Mouse (Mus musculus): Measurements from ENCODE around the gene Pde4a. TPM values are rescaled to one million over a fixed set of nuclear protein-coding genes. Genes with fewer than 3 reads are reported as not detected.
"Not testable (repeated sequence)": the region's sequence is repeated elsewhere in the genome, so short reads cannot be mapped to it uniquely, and the experiment has no call there.

Pde4a gene
- polyA plus RNA-seq, 1 experiment from 2014 or later: 3.8 TPM

GRCm38 (mm10) chr9:21220490-21221382 is 55.2 kb downstream of the Pde4a start:
- Histone ChIP-seq H3K27me3 (ENCODE audit: control insufficient read depth, insufficient read depth, low read length) (no peaks in the 10 kb centered on the region), H3K4me2 (ENCODE audit: low read depth, low read length) (no peak overlapping the region), H3K9ac (replicated peaks; ENCODE audit: low read length) (no peak overlapping the region), H3K9me3 (replicated peaks; ENCODE audit: control insufficient read depth, low read length) (no peaks in the 10 kb centered on the region), H3K27ac (replicated peaks; ENCODE audit: low read depth, low read length) (no peak overlapping the region), H3K4me3 (ENCODE audit: low read depth, low read length) (no peak overlapping the region), H3K4me1 (ENCODE audit: control insufficient read depth, insufficient read depth, low read length) (no peaks in the 10 kb centered on the region), H3K36me3 (replicated peaks; ENCODE audit: control insufficient read depth, insufficient read depth, low read depth, low read length) (no peaks in the 10 kb centered on the region)
- 13% methylated on average over 21 of the region's 21 CpGs for WGBS
- peak; percentile 77 for ATAC-seq (replicated peaks; ENCODE audit: insufficient number of reproducible peaks, low FRiP score, low TSS enrichment, low read depth)
- peak; percentile 91 for DNase-seq (ENCODE audit: low spot score)

- H3K27ac ChIP-seq (replicated peaks; ENCODE audit: low read depth, low read length): no peak overlapping the region
- 13% methylated on average over 7 of the region's 7 CpGs for WGBS
- H3K9ac ChIP-seq (replicated peaks; ENCODE audit: low read length): no peak overlapping the region
- H3K4me1 ChIP-seq (ENCODE audit: control insufficient read depth, insufficient read depth, low read length): no peaks in the 10 kb centered on the region
- no peak overlapping the region for H3K4me3 ChIP-seq (ENCODE audit: low read depth, low read length)
- H3K36me3 ChIP-seq (replicated peaks; ENCODE audit: control insufficient read depth, insufficient read depth, low read depth, low read length): no peaks in the 10 kb centered on the region
- H3K4me2 ChIP-seq (ENCODE audit: low read depth, low read length): no peak overlapping the region
- DNase-seq (ENCODE audit: low spot score): peak; percentile 91
- no peaks in the 10 kb centered on the region for H3K27me3 ChIP-seq (ENCODE audit: control insufficient read depth, insufficient read depth, low read length)
- no peaks in the 10 kb centered on the region for H3K9me3 ChIP-seq (replicated peaks; ENCODE audit: control insufficient read depth, low read length)
- 0 out of 2 replicates have a peak, but pooled peaks have one; percentile 34 for ATAC-seq (replicated peaks; ENCODE audit: insufficient number of reproducible peaks, low FRiP score, low TSS enrichment, low read depth)
Observed at GRCm38 (mm10) chr9:21221383-21221929, 55.9 kb downstream of the Pde4a start.

GRCm38 (mm10) chr9:21223490-21223889 is 58.0 kb downstream of the Pde4a start:
- H3K27me3 ChIP-seq (ENCODE audit: control insufficient read depth, insufficient read depth, low read length); ATAC-seq (replicated peaks; ENCODE audit: insufficient number of reproducible peaks, low FRiP score, low TSS enrichment, low read depth): not testable (repeated sequence)
- 100% methylated on average over 1 of the region's 2 CpGs for WGBS

GRCm38 (mm10) chr9:21223906-21224305 is 58.4 kb downstream of the Pde4a start:
- H3K4me3 ChIP-seq (ENCODE audit: low read depth, low read length): no peak overlapping the region
- no peak overlapping the region for H3K4me2 ChIP-seq (ENCODE audit: low read depth, low read length)
- no peaks in the 10 kb centered on the region for H3K36me3 ChIP-seq (replicated peaks; ENCODE audit: control insufficient read depth, insufficient read depth, low read depth, low read length)
- no peaks in the 10 kb centered on the region for H3K4me1 ChIP-seq (ENCODE audit: control insufficient read depth, insufficient read depth, low read length)
- ATAC-seq (replicated peaks; ENCODE audit: insufficient number of reproducible peaks, low FRiP score, low TSS enrichment, low read depth) (no peak), DNase-seq (ENCODE audit: low spot score) (no peak)
- H3K9me3 ChIP-seq (replicated peaks; ENCODE audit: control insufficient read depth, low read length): no peaks in the 10 kb centered on the region
- no peak overlapping the region for H3K9ac ChIP-seq (replicated peaks; ENCODE audit: low read length)
- WGBS: 93% methylated on average over 6 of the region's 6 CpGs
- H3K27me3 ChIP-seq (ENCODE audit: control insufficient read depth, insufficient read depth, low read length): no peaks in the 10 kb centered on the region
- H3K27ac ChIP-seq (replicated peaks; ENCODE audit: low read depth, low read length): no peak overlapping the region

More at GRCm38 (mm10) chr9:21223490-21223889, 58.0 kb downstream of the Pde4a start:
- H3K9me3 ChIP-seq (replicated peaks; ENCODE audit: control insufficient read depth, low read length); H3K4me2 ChIP-seq (ENCODE audit: low read depth, low read length); H3K9ac ChIP-seq (replicated peaks; ENCODE audit: low read length); H3K36me3 ChIP-seq (replicated peaks; ENCODE audit: control insufficient read depth, insufficient read depth, low read depth, low read length); DNase-seq (ENCODE audit: low spot score); H3K27ac ChIP-seq (replicated peaks; ENCODE audit: low read depth, low read length); H3K4me1 ChIP-seq (ENCODE audit: control insufficient read depth, insufficient read depth, low read length); H3K4me3 ChIP-seq (ENCODE audit: low read depth, low read length): not testable (repeated sequence)

GRCm38 (mm10) chr9:21224576-21225414 is 59.3 kb downstream of the Pde4a start:
- Histone ChIP-seq H3K9ac (replicated peaks; ENCODE audit: low read length) (no peak overlapping the region), H3K27me3 (ENCODE audit: control insufficient read depth, insufficient read depth, low read length) (no peaks in the 10 kb centered on the region), H3K9me3 (replicated peaks; ENCODE audit: control insufficient read depth, low read length) (no peaks in the 10 kb centered on the region), H3K4me3 (ENCODE audit: low read depth, low read length) (no peak overlapping the region), H3K4me1 (ENCODE audit: control insufficient read depth, insufficient read depth, low read length) (no peaks in the 10 kb centered on the region), H3K27ac (replicated peaks; ENCODE audit: low read depth, low read length) (no peak overlapping the region), H3K36me3 (replicated peaks; ENCODE audit: control insufficient read depth, insufficient read depth, low read depth, low read length) (peaks cover 4% of the 10 kb centered on the region), H3K4me2 (ENCODE audit: low read depth, low read length) (peak overlapping the region; percentile 0; the same call in 1 of the 2 replicates)
- 21% methylated on average over 26 of the region's 26 CpGs for WGBS
- no peak for ATAC-seq (replicated peaks; ENCODE audit: insufficient number of reproducible peaks, low FRiP score, low TSS enrichment, low read depth)
- no peak for DNase-seq (ENCODE audit: low spot score)

- WGBS: 21% methylated on average over 7 of the region's 7 CpGs
- no peak for ATAC-seq (replicated peaks; ENCODE audit: insufficient number of reproducible peaks, low FRiP score, low TSS enrichment, low read depth)
- H3K36me3 ChIP-seq (replicated peaks; ENCODE audit: control insufficient read depth, insufficient read depth, low read depth, low read length): peaks cover 4% of the 10 kb centered on the region
- no peak overlapping the region for H3K27ac ChIP-seq (replicated peaks; ENCODE audit: low read depth, low read length)
- no peak for DNase-seq (ENCODE audit: low spot score)
- no peak overlapping the region for H3K4me3 ChIP-seq (ENCODE audit: low read depth, low read length)
- no peak overlapping the region for H3K9ac ChIP-seq (replicated peaks; ENCODE audit: low read length)
- H3K27me3 ChIP-seq (ENCODE audit: control insufficient read depth, insufficient read depth, low read length): no peaks in the 10 kb centered on the region
- no peaks in the 10 kb centered on the region for H3K4me1 ChIP-seq (ENCODE audit: control insufficient read depth, insufficient read depth, low read length)
- H3K9me3 ChIP-seq (replicated peaks; ENCODE audit: control insufficient read depth, low read length): no peaks in the 10 kb centered on the region
- no peak overlapping the region; the same call in 1 of the 2 replicates for H3K4me2 ChIP-seq (ENCODE audit: low read depth, low read length)
Observed at GRCm38 (mm10) chr9:21225415-21225758, 59.9 kb downstream of the Pde4a start.

GRCm38 (mm10) chr9:21227342-21227741 is 61.8 kb downstream of the Pde4a start:
- DNase-seq (ENCODE audit: low spot score) (peak; percentile 69), ATAC-seq (replicated peaks; ENCODE audit: insufficient number of reproducible peaks, low FRiP score, low TSS enrichment, low read depth) (0 out of 2 replicates have a peak, but pooled peaks have one; percentile 35)
- no peak overlapping the region for H3K27ac ChIP-seq (replicated peaks; ENCODE audit: low read depth, low read length)
- WGBS: 11% methylated on average over 16 of the region's 16 CpGs
- H3K9ac ChIP-seq (replicated peaks; ENCODE audit: low read length): peak overlapping the region; percentile 39
- H3K9me3 ChIP-seq (replicated peaks; ENCODE audit: control insufficient read depth, low read length): no peaks in the 10 kb centered on the region
- no peaks in the 10 kb centered on the region for H3K27me3 ChIP-seq (ENCODE audit: control insufficient read depth, insufficient read depth, low read length)
- no peaks in the 10 kb centered on the region for H3K4me1 ChIP-seq (ENCODE audit: control insufficient read depth, insufficient read depth, low read length)
- H3K4me2 ChIP-seq (ENCODE audit: low read depth, low read length): peak overlapping the region; percentile 22
- 0 out of 2 replicates have a peak overlapping the region, but pooled peaks have one; percentile 1 for H3K4me3 ChIP-seq (ENCODE audit: low read depth, low read length)
- H3K36me3 ChIP-seq (replicated peaks; ENCODE audit: control insufficient read depth, insufficient read depth, low read depth, low read length): peaks cover 4% of the 10 kb centered on the region
